Mouse (Mus musculus) liver, embryonic 14.5 days (tissue): ENCODE data around the gene Pxdc1.

Source experiments
- CTCF ChIP-seq: IDR thresholded peaks from 2 replicates; pipeline ENCODE4 v1.5.1; 2016; ENCODE audit warnings: antibody characterized with exemption, low read depth, control low read depth
- EP300 ChIP-seq: IDR thresholded peaks from 2 replicates; pipeline ENCODE4 v1.6.1; 2016; ENCODE audit warnings: antibody characterized with exemption, low read depth

GRCm38 (mm10) chr13:34643926-34644325 lies 9.4 kb downstream of the Pxdc1 start:
- TF ChIP-seq CTCF (no peak), EP300 (no peak)
